Mouse (Mus musculus) cerebellum, adult 2 months (tissue): ENCODE results near the gene Stpg1.

Experiments
- CTCF ChIP-seq: fragments of 200-500 bp; IDR thresholded peaks from 2 replicates; pipeline ENCODE4 v1.5.1; 2011; ENCODE audit warnings: low read depth, mild to moderate bottlenecking, control low read depth, low read length, moderate library complexity, borderline replicate concordance; ENCODE audit not compliant: insufficient read depth
- POLR2A ChIP-seq: fragments of 200-500 bp; IDR thresholded peaks from 2 replicates; pipeline ENCODE4 v1.6.1; 2011; ENCODE audit warnings: low read length, control low read depth, borderline replicate concordance; ENCODE audit not compliant: insufficient read depth

DNA sequence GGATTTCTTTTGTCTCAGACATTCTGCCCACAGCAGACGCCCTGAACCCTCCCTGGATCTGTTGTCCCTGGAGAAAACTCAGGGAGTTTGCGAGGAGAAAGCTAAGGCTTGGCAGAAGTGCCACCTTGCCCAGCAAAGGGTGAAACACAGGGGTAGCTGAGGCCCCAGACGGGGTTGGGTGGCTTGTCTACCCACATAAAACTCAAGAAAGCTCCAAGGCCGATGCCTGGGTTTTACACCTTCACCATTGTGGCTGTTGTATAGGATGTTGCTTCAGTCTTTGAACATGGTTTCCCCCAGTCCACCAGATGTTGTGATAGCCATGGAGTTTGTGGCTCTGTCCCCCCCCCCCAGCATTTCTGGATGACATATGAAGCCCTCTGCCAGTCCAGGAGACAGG, 90.2 kb downstream of the Stpg1 start:
- TF ChIP-seq CTCF (no peak), POLR2A (no peak)
